Mouse (Mus musculus) olfactory bulb, adult 2 months (tissue): ENCODE measurements around the gene Tnnt3.

Experiments used
- CTCF ChIP-seq: fragments of 200-500 bp; IDR thresholded peaks from 2 replicates; pipeline ENCODE4 v1.5.1; 2012; ENCODE audit warnings: low read depth, mild to moderate bottlenecking, low read length, moderate library complexity; ENCODE audit not compliant: insufficient read depth
- POLR2A ChIP-seq: fragments of 200-500 bp; IDR thresholded peaks from 2 replicates; pipeline ENCODE4 v1.6.1; 2012; ENCODE audit warnings: mild to moderate bottlenecking, low read depth, low read length, moderate library complexity; ENCODE audit not compliant: insufficient read depth

GRCm38 (mm10) chr7:142476271-142476670 lies 22.4 kb upstream of the Tnnt3 start:
- TF ChIP-seq CTCF = no peak
- no peak for TF ChIP-seq POLR2A
